Mouse (Mus musculus) embryonic facial prominence, embryonic 11.5 days (tissue): ENCODE results near the gene Epha2. TPM values are rescaled to one million over a fixed set of nuclear protein-coding genes. Genes with fewer than 3 reads are reported as not detected.

Experiments
- ATAC-seq: fragments of 200-750 bp; cut with Nextera tagmentation; replicated peaks from 2 replicates; pipeline ENCODE4 v1.8.0; 2017; ENCODE audit warnings: low read depth; ENCODE audit not compliant: insufficient number of reproducible peaks, low FRiP score, low TSS enrichment
- DNase-seq: peaks from one replicate; pipeline ENCODE4 v3.0.0-alpha.2; 2015; ENCODE audit warnings: low spot score
- H3K27ac ChIP-seq: fragments of 300-500 bp; sonication (generic); replicated peaks from 2 replicates; pipeline ENCODE4 v1.5.1; 2014; ENCODE audit warnings: mild to moderate bottlenecking, low read depth, low read length, control low read depth
- H3K27me3 ChIP-seq: fragments of 300-500 bp; sonication (generic); 2 replicates; pipeline ENCODE4 v1.6.1; 2014; ENCODE audit warnings: mild to moderate bottlenecking, low read length, moderate library complexity, mixed read lengths; ENCODE audit not compliant: control insufficient read depth, insufficient read depth
- H3K36me3 ChIP-seq: fragments of 300-500 bp; sonication (generic); replicated peaks from 2 replicates; pipeline ENCODE4 v1.6.1; 2014; ENCODE audit warnings: low read depth, mild to moderate bottlenecking, low read length, moderate library complexity, mixed read lengths; ENCODE audit not compliant: control insufficient read depth, insufficient read depth
- H3K4me1 ChIP-seq: fragments of 300-500 bp; sonication (generic); 2 replicates; pipeline ENCODE4 v1.6.1; 2014; ENCODE audit warnings: low read length, mixed read lengths; ENCODE audit not compliant: control insufficient read depth, insufficient read depth
- H3K4me2 ChIP-seq: fragments of 300-500 bp; sonication (generic); 2 replicates; pipeline ENCODE4 v1.6.1; 2014; ENCODE audit warnings: low read depth, mild to moderate bottlenecking, control low read depth, low read length, moderate library complexity
- H3K4me3 ChIP-seq: fragments of 300-500 bp; sonication (generic); 2 replicates; pipeline ENCODE4 v1.5.1; 2014; ENCODE audit warnings: low read depth, low read length, control low read depth
- H3K9ac ChIP-seq: fragments of 300-500 bp; sonication (generic); replicated peaks from 2 replicates; pipeline ENCODE4 v1.6.1; 2014; ENCODE audit warnings: mild to moderate bottlenecking, control low read depth, low read length
- H3K9me3 ChIP-seq: fragments of 300-500 bp; sonication (generic); replicated peaks from 2 replicates; pipeline ENCODE4 v1.6.1; 2016; ENCODE audit warnings: mild to moderate bottlenecking, low read length, inconsistent platforms, mixed read lengths; ENCODE audit not compliant: control insufficient read depth
- WGBS: fragments of 180-500 bp; shearing (Covaris S2); extraction: QIAGEN DNeasy Blood & Tissue Kit; methylation state at CpG from one replicate; pipeline ENCODE4 v1.1.7; 2014; 5-methylcytosine and 5-hydroxymethylcytosine counted together
- polyA plus RNA-seq: library from polyadenylated mRNA; unstranded; fragments of >200 nt; fragmentation: Nextera tagmentation; extraction: Ambion mirVana; gene quantifications from 2 replicates; pipeline ENCODE4 v1.2.1, GENCODE M21; 2014

The Epha2 gene
- polyA plus RNA-seq, 1 experiment from 2014 or later = 1.0 TPM

DNA sequence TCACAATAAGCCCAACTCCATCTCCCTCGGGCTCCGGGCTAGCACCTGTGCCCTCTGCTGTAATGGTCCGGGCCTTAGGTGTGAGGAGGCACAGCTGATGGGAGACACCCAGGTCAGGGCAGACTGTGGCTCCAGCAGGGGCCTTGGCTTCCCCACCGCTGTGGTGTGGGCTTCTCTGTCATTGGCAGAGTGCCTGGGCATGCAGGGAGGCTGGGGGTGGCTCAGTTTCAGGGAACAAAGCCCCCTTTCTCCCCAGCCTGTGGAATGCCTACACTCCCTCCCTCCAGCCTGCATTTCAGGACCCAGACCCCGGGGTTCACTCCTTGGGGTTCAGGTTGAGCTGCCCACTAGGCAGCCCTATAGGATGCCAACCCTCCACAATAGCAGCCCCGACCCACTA, 35.2 kb downstream of the Epha2 start:
- Histone ChIP-seq H3K9me3 (no peaks in the 10 kb centered on the region), H3K4me2 (no peak overlapping the region), H3K4me1 (peaks cover 11% of the 10 kb centered on the region), H3K4me3 (no peak overlapping the region), H3K27me3 (no peaks in the 10 kb centered on the region), H3K27ac (peak overlapping the region; percentile 35; the same call in 1 of the 2 replicates), H3K9ac (no peak overlapping the region), H3K36me3 (no peaks in the 10 kb centered on the region)
- DNase-seq (no peak), ATAC-seq (no peak)
- WGBS = 65% methylated on average over 6 of the region's 6 CpGs

DNA sequence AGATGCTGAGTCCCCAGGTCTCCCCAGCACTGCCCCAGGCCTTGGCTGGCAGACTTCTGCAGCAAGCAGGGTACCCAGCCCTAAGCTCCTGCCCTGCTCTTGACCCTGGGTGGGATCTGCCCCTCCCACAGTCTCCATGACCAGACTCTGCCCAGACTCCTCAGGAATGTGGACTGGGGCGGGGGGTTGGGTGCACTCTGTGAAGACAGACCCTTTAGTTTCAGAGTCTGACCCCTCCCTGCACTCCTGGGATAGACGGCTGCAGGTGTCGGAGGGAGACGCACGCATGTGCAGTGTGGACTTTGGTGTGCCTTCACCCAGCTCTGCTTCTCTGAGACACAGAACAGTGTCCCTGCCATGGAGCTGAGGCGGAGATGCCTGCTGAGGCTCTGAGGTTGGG, 36.9 kb downstream of the Epha2 start:
- ATAC-seq (0 out of 2 replicates have a peak, but pooled peaks have one; percentile 12), DNase-seq (peak; percentile 57)
- Histone ChIP-seq H3K27ac (no peak overlapping the region), H3K4me3 (no peak overlapping the region), H3K36me3 (no peaks in the 10 kb centered on the region), H3K9ac (peak overlapping the region; percentile 6; the same call in 1 of the 2 replicates), H3K4me2 (peak overlapping the region; percentile 10; the same call in 1 of the 2 replicates), H3K4me1 (peaks cover 11% of the 10 kb centered on the region), H3K27me3 (no peaks in the 10 kb centered on the region), H3K9me3 (no peaks in the 10 kb centered on the region)
- WGBS = 21% methylated on average over 6 of the region's 6 CpGs

- peaks cover 11% of the 10 kb centered on the region for H3K4me1 ChIP-seq
- H3K9me3 ChIP-seq = no peaks in the 10 kb centered on the region
- no peaks in the 10 kb centered on the region for H3K27me3 ChIP-seq
- 0 out of 2 replicates have a peak overlapping the region, but pooled peaks have one; percentile 8 for H3K27ac ChIP-seq
- ATAC-seq = no peak
- H3K4me3 ChIP-seq = no peak overlapping the region
- no peak overlapping the region for H3K4me2 ChIP-seq
- H3K9ac ChIP-seq = no peak overlapping the region; the same call in 1 of the 2 replicates
- DNase-seq = peak; percentile 51
- no peaks in the 10 kb centered on the region for H3K36me3 ChIP-seq
- WGBS = 19% methylated on average over 1 of the region's 1 CpGs
Observed at GRCm38 (mm10) chr4:141338853-141339252, 37.8 kb downstream of the Epha2 start.

- Histone ChIP-seq H3K27ac (no peak overlapping the region), H3K9ac (no peak overlapping the region; the same call in 1 of the 2 replicates)
- WGBS = 51% methylated on average over 7 of the region's 7 CpGs
Observed at GRCm38 (mm10) chr4:141341477-141341876, 40.4 kb downstream of the Epha2 start.

DNA sequence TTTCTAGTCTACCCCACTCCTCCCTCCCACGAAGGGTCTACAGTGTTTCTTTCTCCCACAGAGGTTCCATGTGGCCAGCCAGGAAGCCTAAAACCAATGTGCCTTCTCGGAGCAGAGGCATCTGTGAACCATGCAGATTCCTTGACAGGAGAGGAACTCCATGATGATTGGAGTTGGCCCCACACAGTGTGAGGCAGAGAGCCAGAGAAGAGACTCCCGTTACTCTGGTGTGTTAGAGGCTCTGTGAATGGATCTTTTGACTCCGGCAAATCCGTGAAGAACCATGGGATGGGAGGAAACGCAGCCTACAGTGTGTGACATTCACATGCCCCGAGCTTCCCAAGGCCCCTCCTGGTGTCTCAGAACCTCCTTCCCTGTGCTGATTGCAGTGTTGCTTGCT, 42.5 kb downstream of the Epha2 start:
- no peak for ATAC-seq
- H3K27me3 ChIP-seq = no peaks in the 10 kb centered on the region
- no peak overlapping the region for H3K4me2 ChIP-seq
- DNase-seq = no peak
- no peaks in the 10 kb centered on the region for H3K9me3 ChIP-seq
- H3K4me1 ChIP-seq = peaks cover 3% of the 10 kb centered on the region; the same call in 1 of the 2 replicates
- H3K9ac ChIP-seq = no peak overlapping the region
- no peaks in the 10 kb centered on the region for H3K36me3 ChIP-seq
- WGBS = 54% methylated on average over 7 of the region's 7 CpGs
- no peak overlapping the region for H3K4me3 ChIP-seq
- H3K27ac ChIP-seq = no peak overlapping the region

More at GRCm38 (mm10) chr4:141341477-141341876, 40.4 kb downstream of the Epha2 start:
- Histone ChIP-seq H3K27me3 (no peaks in the 10 kb centered on the region), H3K4me1 (peaks cover 8% of the 10 kb centered on the region), H3K36me3 (no peaks in the 10 kb centered on the region), H3K4me3 (no peak overlapping the region), H3K4me2 (no peak overlapping the region), H3K9me3 (no peaks in the 10 kb centered on the region)
- DNase-seq = no peak
- ATAC-seq = no peak

- Histone ChIP-seq H3K4me3 (no peak overlapping the region), H3K27ac (no peak overlapping the region), H3K4me1 (no peaks in the 10 kb centered on the region), H3K27me3 (no peaks in the 10 kb centered on the region), H3K9me3 (no peaks in the 10 kb centered on the region), H3K9ac (no peak overlapping the region), H3K4me2 (no peak overlapping the region), H3K36me3 (no peaks in the 10 kb centered on the region)
- DNase-seq (no peak), ATAC-seq (no peak)
- 91% methylated on average over 12 of the region's 12 CpGs for WGBS
Observed at GRCm38 (mm10) chr4:141345219-141345618, 44.2 kb downstream of the Epha2 start.

GRCm38 (mm10) chr4:141347365-141347797, 46.3 kb downstream of the Epha2 start:
- H3K27ac ChIP-seq = no peak overlapping the region
- H3K9me3 ChIP-seq = no peaks in the 10 kb centered on the region
- no peaks in the 10 kb centered on the region for H3K27me3 ChIP-seq
- H3K4me2 ChIP-seq = no peak overlapping the region
- H3K36me3 ChIP-seq = no peaks in the 10 kb centered on the region
- WGBS = 71% methylated on average over 8 of the region's 8 CpGs
- DNase-seq (no peak), ATAC-seq (no peak)
- no peak overlapping the region for H3K9ac ChIP-seq
- no peaks in the 10 kb centered on the region for H3K4me1 ChIP-seq
- H3K4me3 ChIP-seq = no peak overlapping the region

DNA sequence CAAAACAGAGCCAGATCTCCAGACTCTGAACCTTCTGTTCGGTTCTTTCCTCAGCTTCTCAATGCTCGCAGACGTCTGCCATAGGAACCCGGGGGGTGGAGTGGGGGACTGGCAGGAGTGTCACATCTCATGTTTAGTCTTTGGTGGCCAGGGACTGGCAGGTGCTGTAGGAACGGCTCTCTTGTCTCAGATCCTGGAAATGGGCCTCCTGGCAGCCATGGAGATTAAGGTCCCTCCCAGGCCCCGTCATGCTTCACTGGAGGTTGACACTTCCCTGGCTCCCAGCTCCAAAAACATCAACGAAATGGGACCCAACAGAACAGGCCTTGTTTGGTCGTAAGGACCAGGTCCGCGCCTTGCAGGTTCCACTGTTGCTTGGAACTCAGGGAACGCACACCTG, 47.6 kb downstream of the Epha2 start:
- H3K36me3 ChIP-seq = no peaks in the 10 kb centered on the region
- no peak overlapping the region for H3K4me3 ChIP-seq
- H3K4me1 ChIP-seq = no peaks in the 10 kb centered on the region
- DNase-seq (no peak), ATAC-seq (no peak)
- no peak overlapping the region for H3K9ac ChIP-seq
- no peak overlapping the region for H3K27ac ChIP-seq
- H3K27me3 ChIP-seq = no peaks in the 10 kb centered on the region
- no peaks in the 10 kb centered on the region for H3K9me3 ChIP-seq
- H3K4me2 ChIP-seq = no peak overlapping the region
- 71% methylated on average over 11 of the region's 11 CpGs for WGBS
